Comparison of ENCODE assay signal across 8 mouse cellular contexts in the genomic region with DNA sequence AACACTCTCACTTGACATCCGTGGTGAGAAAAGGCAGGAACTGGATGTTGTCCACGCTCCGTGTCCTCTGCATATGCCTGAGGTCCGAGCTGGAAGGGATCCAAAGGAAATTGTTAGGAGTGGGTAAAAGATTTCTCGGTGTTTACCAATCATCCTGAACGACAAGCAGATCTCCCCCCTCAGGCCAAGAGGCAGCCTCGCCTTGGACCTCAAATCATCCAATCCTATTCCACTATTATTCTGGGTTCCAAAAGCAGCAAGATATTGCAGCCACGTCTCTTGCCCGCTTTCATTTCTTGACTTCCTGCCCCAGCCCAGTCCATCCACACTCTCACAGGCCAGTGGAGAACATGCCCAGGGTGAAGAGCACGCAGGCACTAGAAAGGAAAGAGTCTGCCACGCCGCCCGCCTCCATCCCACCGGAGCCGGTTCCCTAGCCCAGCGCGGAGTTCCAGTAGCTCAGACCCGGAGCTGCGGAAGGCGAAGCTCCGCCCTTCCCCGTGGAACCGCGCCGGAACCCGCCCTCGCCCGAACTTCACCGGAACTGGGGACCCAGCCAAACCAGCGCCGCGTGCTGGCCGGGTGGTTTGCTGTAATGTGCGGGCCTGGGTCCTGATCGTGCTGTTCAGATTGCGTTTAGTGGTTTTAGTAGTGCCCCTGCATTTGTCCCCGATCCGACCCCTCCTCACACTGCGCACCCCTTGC. TPM values are rescaled to one million over a fixed set of nuclear protein-coding genes. Genes with fewer than 3 reads are reported as not detected.
DNase-seq lines count a peak whose midpoint lies in the region; ATAC-seq and TF ChIP-seq lines count a peak whose summit lies in the region.

A gene (minus strand): TSS at position 520 of the 705 bp plus-strand sequence.

- TF ChIP-seq CTCF in bone marrow macrophage, adult 2 months (IDR thresholded peaks at IDR 0.05; ENCODE audit: low read depth, low read length): no peak
- peak; percentile 60 for TF ChIP-seq CTCF in kidney, postnatal 0 days (IDR thresholded peaks at IDR 0.05; ENCODE audit: low read depth)
- peak; percentile 53 for TF ChIP-seq CTCF in liver, embryonic 14.5 days (IDR thresholded peaks at IDR 0.05; ENCODE audit: low read depth)
- peak; percentile 77 for TF ChIP-seq CTCF in stomach, postnatal 0 days (IDR thresholded peaks at IDR 0.05; ENCODE audit: low read depth)

- H3K9ac ChIP-seq in heart, embryonic 13.5 days: peak within 1 kb of the TSS; percentile 87
- peak within 1 kb of the TSS; percentile 67 for H3K9ac ChIP-seq in kidney, postnatal 0 days (ENCODE audit: low read depth, low read length)
- peak within 1 kb of the TSS; percentile 74 for H3K9ac ChIP-seq in liver, embryonic 14.5 days (replicated peaks)
- peak within 1 kb of the TSS; percentile 73 for H3K9ac ChIP-seq in neural tube, embryonic 11.5 days (ENCODE audit: low read length)
- peak within 1 kb of the TSS; percentile 63 for H3K9ac ChIP-seq in stomach, postnatal 0 days (ENCODE audit: low read length)

- peak within 1 kb of the TSS; percentile 71 for H3K4me3 ChIP-seq in bone marrow macrophage, adult 2 months (ENCODE audit: insufficient read depth, low read length)
- H3K4me3 ChIP-seq in erythroblast, embryonic 14.5 days (replicated peaks): peak within 1 kb of the TSS; percentile 69
- peak within 1 kb of the TSS; percentile 71 for H3K4me3 ChIP-seq in heart, embryonic 13.5 days
- H3K4me3 ChIP-seq in kidney, postnatal 0 days (replicated peaks; ENCODE audit: low read depth, low read length): peak within 1 kb of the TSS; percentile 51
- peak within 1 kb of the TSS; percentile 65 to 67 for H3K4me3 ChIP-seq in liver, embryonic 14.5 days (ENCODE audit: insufficient read depth in 1 of 2, low read depth in 2 of 2, low read length in 2 of 2)
- peak within 1 kb of the TSS; percentile 44 for H3K4me3 ChIP-seq in neural tube, embryonic 11.5 days (ENCODE audit: low read depth, low read length)
- H3K4me3 ChIP-seq in stomach, postnatal 0 days (ENCODE audit: low read depth, low read length): peak within 1 kb of the TSS; percentile 51

- H3K4me2 ChIP-seq in heart, embryonic 13.5 days: peak within 1 kb of the TSS; percentile 78
- H3K4me2 ChIP-seq in kidney, postnatal 0 days (ENCODE audit: low read length): peak within 1 kb of the TSS; percentile 59
- H3K4me2 ChIP-seq in liver, embryonic 14.5 days (ENCODE audit: low read depth): peak within 1 kb of the TSS; percentile 82
- H3K4me2 ChIP-seq in neural tube, embryonic 11.5 days (ENCODE audit: low read depth): peak within 1 kb of the TSS; percentile 75
- H3K4me2 ChIP-seq in stomach, postnatal 0 days (replicated peaks; ENCODE audit: low read depth): peak within 1 kb of the TSS; percentile 69

- peak; percentile 45; the same call in 1 of the 2 replicates for ATAC-seq in heart, embryonic 13.5 days (ENCODE audit: extremely low read depth, insufficient number of reproducible peaks, low FRiP score, low TSS enrichment)
- ATAC-seq in kidney, postnatal 0 days (replicated peaks; ENCODE audit: low FRiP score, low read depth): no peak; the same call in 1 of the 2 replicates
- peak; percentile 54; the same call in 1 of the 2 replicates for ATAC-seq in liver, embryonic 14.5 days (ENCODE audit: insufficient read depth)
- peak; percentile 33; the same call in 1 of the 2 replicates for ATAC-seq in neural tube, embryonic 11.5 days (ENCODE audit: insufficient read depth, low FRiP score, low TSS enrichment)
- peak; percentile 43 for ATAC-seq in stomach, postnatal 0 days (ENCODE audit: low FRiP score, low TSS enrichment)

- H3K4me1 ChIP-seq in bone marrow macrophage, adult 2 months (ENCODE audit: control insufficient read depth, insufficient read depth, low read length): peaks cover 27% of the 10 kb centered on the region
- H3K4me1 ChIP-seq in erythroblast, embryonic 14.5 days (ENCODE audit: control insufficient read depth): peaks cover 49% of the 10 kb centered on the region
- peaks cover 52% of the 10 kb centered on the region for H3K4me1 ChIP-seq in heart, embryonic 13.5 days
- H3K4me1 ChIP-seq in kidney, postnatal 0 days (replicated peaks; ENCODE audit: insufficient read depth, low read length): peaks cover 22% of the 10 kb centered on the region
- peaks cover 7 to 14% of the 10 kb centered on the region in 2 experiments for H3K4me1 ChIP-seq in liver, embryonic 14.5 days (replicated peaks; ENCODE audit: control insufficient read depth in 2 of 2, insufficient read depth in 2 of 2, low read length in 1 of 2)
- peaks cover 8% of the 10 kb centered on the region for H3K4me1 ChIP-seq in neural tube, embryonic 11.5 days (ENCODE audit: control insufficient read depth, insufficient read depth, low read length)
- peaks cover 12% of the 10 kb centered on the region for H3K4me1 ChIP-seq in stomach, postnatal 0 days (replicated peaks; ENCODE audit: control insufficient read depth, insufficient read depth)

- TF ChIP-seq POLR2A in bone marrow macrophage, adult 2 months (IDR thresholded peaks at IDR 0.05; ENCODE audit: borderline replicate concordance, low read depth, low read length): no peak

- DNase-seq in A20 (ENCODE audit: low read depth, low spot score): peak; percentile 85
- peak; percentile 84 for DNase-seq in kidney, postnatal 0 days (ENCODE audit: low spot score)
- no peak for DNase-seq in liver, embryonic 14.5 days (ENCODE audit: low read depth in 3 of 3, low spot score in 3 of 3)
- DNase-seq in neural tube, embryonic 11.5 days (ENCODE audit: low spot score): peak; percentile 79
- DNase-seq in stomach, postnatal 0 days (ENCODE audit: low spot score): peak; percentile 88

- H3K9me3 ChIP-seq in erythroblast, embryonic 14.5 days (ENCODE audit: control insufficient read depth, low read length): no peaks in the 10 kb centered on the region
- no peaks in the 10 kb centered on the region for H3K9me3 ChIP-seq in heart, embryonic 13.5 days
- no peaks in the 10 kb centered on the region for H3K9me3 ChIP-seq in kidney, postnatal 0 days (replicated peaks; ENCODE audit: low read length)
- no peaks in the 10 kb centered on the region for H3K9me3 ChIP-seq in liver, embryonic 14.5 days (ENCODE audit: control insufficient read depth, low read length)
- H3K9me3 ChIP-seq in neural tube, embryonic 11.5 days (ENCODE audit: control insufficient read depth, low read length): no peaks in the 10 kb centered on the region
- H3K9me3 ChIP-seq in stomach, postnatal 0 days (ENCODE audit: control insufficient read depth, low read length): no peaks in the 10 kb centered on the region

- 3% methylated on average over 39 of the region's 39 CpGs for WGBS in heart, embryonic 13.5 days
- WGBS in kidney, postnatal 0 days: 1% methylated on average over 39 of the region's 39 CpGs
- WGBS in liver, embryonic 14.5 days (ENCODE audit: insufficient replicate concordance): 2% methylated on average over 37 of the region's 39 CpGs
- WGBS in neural tube, embryonic 11.5 days: 7% methylated on average over 39 of the region's 39 CpGs
- WGBS in stomach, postnatal 0 days: 1% methylated on average over 39 of the region's 39 CpGs

- H3K27ac ChIP-seq in bone marrow macrophage, adult 2 months (ENCODE audit: insufficient read depth, low read depth, low read length): peak within 1 kb of the TSS; percentile 23
- H3K27ac ChIP-seq in heart, embryonic 13.5 days (replicated peaks): peak within 1 kb of the TSS; percentile 87
- H3K27ac ChIP-seq in kidney, postnatal 0 days: peak within 1 kb of the TSS; percentile 78
- H3K27ac ChIP-seq in liver, embryonic 14.5 days: no peak within 1 kb of the TSS
- H3K27ac ChIP-seq in neural tube, embryonic 11.5 days (ENCODE audit: low read depth, low read length): no peak within 1 kb of the TSS
- peak within 1 kb of the TSS; percentile 82 for H3K27ac ChIP-seq in stomach, postnatal 0 days (replicated peaks)

- no peaks in the 10 kb centered on the region; the same call in 1 of the 2 replicates for H3K36me3 ChIP-seq in erythroblast, embryonic 14.5 days (ENCODE audit: control insufficient read depth)
- H3K36me3 ChIP-seq in heart, embryonic 13.5 days: peaks cover 41% of the 10 kb centered on the region
- H3K36me3 ChIP-seq in kidney, postnatal 0 days (ENCODE audit: insufficient read depth, low read length): peaks cover 14% of the 10 kb centered on the region
- H3K36me3 ChIP-seq in liver, embryonic 14.5 days (replicated peaks; ENCODE audit: control insufficient read depth, insufficient read depth, low read depth): no peaks in the 10 kb centered on the region
- no peaks in the 10 kb centered on the region; the same call in 1 of the 2 replicates for H3K36me3 ChIP-seq in neural tube, embryonic 11.5 days (ENCODE audit: control insufficient read depth, insufficient read depth, low read length)
- H3K36me3 ChIP-seq in stomach, postnatal 0 days (ENCODE audit: control insufficient read depth, insufficient read depth, low read length): peaks cover 9% of the 10 kb centered on the region

- no peak for TF ChIP-seq EP300 in liver, embryonic 14.5 days (IDR thresholded peaks at IDR 0.05; ENCODE audit: low read depth)
- TF ChIP-seq EP300 in stomach, postnatal 0 days (optimal IDR thresholded peaks at IDR 0.05): no peak

- H3K27me3 ChIP-seq in erythroblast, embryonic 14.5 days (ENCODE audit: control insufficient read depth): peaks cover 18% of the 10 kb centered on the region
- no peaks in the 10 kb centered on the region for H3K27me3 ChIP-seq in heart, embryonic 13.5 days (replicated peaks)
- no peaks in the 10 kb centered on the region for H3K27me3 ChIP-seq in kidney, postnatal 0 days (ENCODE audit: insufficient read depth, low read length)
- no peaks in the 10 kb centered on the region for H3K27me3 ChIP-seq in liver, embryonic 14.5 days (ENCODE audit: control insufficient read depth, insufficient read depth, low read length)
- H3K27me3 ChIP-seq in neural tube, embryonic 11.5 days (ENCODE audit: control insufficient read depth, insufficient read depth, low read length): no peaks in the 10 kb centered on the region
- no peaks in the 10 kb centered on the region for H3K27me3 ChIP-seq in stomach, postnatal 0 days (ENCODE audit: control insufficient read depth, insufficient read depth, low read length)

RNA-seq across cellular contexts. Expression of the gene that starts here (rescaled TPM):
- 42.7 and 55.2 TPM in 2 replicates for polyA plus RNA-seq in bone marrow macrophage, adult 2 months (2012; ENCODE audit: insufficient read depth, insufficient read length, missing spikeins)
- polyA plus RNA-seq in erythroblast, embryonic 14.5 days (2012): 0.07 and 0.18 TPM in 2 replicates
- polyA plus RNA-seq in heart, embryonic 13.5 days (2015; fragmentation: Nextera tagmentation; extraction: Ambion mirVana): 40.6 and 40.7 TPM in 2 replicates
- polyA plus RNA-seq in kidney, postnatal 0 days (2015; fragmentation: Nextera tagmentation; extraction: Ambion mirVana): 75.8 and 82.2 TPM in 2 replicates
- polyA plus RNA-seq in liver, embryonic 14.5 days (2012; rRNA removed): 16.5 and 21.8 TPM in 2 replicates
- polyA plus RNA-seq in liver, embryonic 14.5 days (2014; fragmentation: Nextera tagmentation; extraction: Ambion mirVana): 17.3 and 18.7 TPM in 2 replicates
- 33.8 and 37.6 TPM in 2 replicates for polyA plus RNA-seq in neural tube, embryonic 11.5 days (2014; fragmentation: Nextera tagmentation; extraction: Ambion mirVana)
- polyA plus RNA-seq in stomach, postnatal 0 days (2015; fragmentation: Nextera tagmentation; extraction: Ambion mirVana): 107 and 113 TPM in 2 replicates

Comparison
In these comparisons a context has a peak if more than half of its experiments do, and no peak if none do; other contexts are left out.
1. RNA of the gene that starts here (polyA plus RNA-seq): 107 to 113 TPM in stomach, postnatal 0 days, 75.8 to 82.2 TPM in kidney, postnatal 0 days, 42.7 to 55.2 TPM in bone marrow macrophage, adult 2 months, 40.6 to 40.7 TPM in heart, embryonic 13.5 days, 33.8 to 37.6 TPM in neural tube, embryonic 11.5 days and 16.5 to 21.8 TPM in liver, embryonic 14.5 days; 0.07 to 0.18 TPM in erythroblast, embryonic 14.5 days; every median in the first group is over 10 times any median in the second.
2. DNase-seq: peak in A20 (single experiment), kidney, postnatal 0 days (single experiment), neural tube, embryonic 11.5 days (single experiment) and stomach, postnatal 0 days (single experiment); none in liver, embryonic 14.5 days (0 of 3).
3. H3K27ac ChIP-seq: peak in bone marrow macrophage, adult 2 months (single experiment), heart, embryonic 13.5 days (single experiment), kidney, postnatal 0 days (single experiment) and stomach, postnatal 0 days (single experiment); none in liver, embryonic 14.5 days (single experiment) and neural tube, embryonic 11.5 days (single experiment).
4. Peak in every context shown above with its lines, with median percentiles within 50 percentile points of each other: H3K4me3 ChIP-seq, H3K4me2 ChIP-seq and H3K9ac ChIP-seq.